Mouse (Mus musculus): ENCODE measurements around the gene Srcap.
"Not testable (repeated sequence)": the region's sequence is repeated elsewhere in the genome, so short reads cannot be mapped to it uniquely, and the experiment has no call there.

The Srcap gene

GRCm38 (mm10) chr7:127511808-127512230 lies at the start of gene Srcap:
Gene Srcap (plus strand): TSS chr7:127511983.
- peak; percentile 97 to 98 for DNase-seq

DNA sequence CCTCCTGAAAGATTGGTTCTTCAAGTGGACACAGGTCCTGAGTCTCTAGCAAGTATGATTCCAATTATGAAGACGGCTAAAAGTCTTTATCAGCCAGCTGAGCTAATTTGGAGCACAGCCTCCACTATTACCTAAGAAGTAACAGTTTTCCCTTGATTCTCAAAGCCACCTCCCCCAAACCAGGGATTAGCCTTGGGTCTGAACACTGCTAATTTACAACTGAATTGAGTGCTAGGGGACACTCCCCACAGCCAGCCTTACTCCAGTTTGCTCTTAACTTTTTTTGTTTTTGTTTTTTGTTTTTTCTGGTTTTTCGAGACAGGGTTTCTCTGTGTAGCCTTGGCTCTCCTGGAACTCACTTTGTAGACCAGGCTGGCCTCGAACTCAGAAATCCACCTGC lies 46.6 kb upstream of the Srcap start:
- DNase-seq = no peak

- DNase-seq = not testable (repeated sequence)
Measured at GRCm38 (mm10) chr7:127465670-127466069, 46.1 kb upstream of the Srcap start.

- no peak for DNase-seq
Measured at GRCm38 (mm10) chr7:127466606-127467005, 45.2 kb upstream of the Srcap start.

GRCm38 (mm10) chr7:127470011-127470715 lies 41.6 kb upstream of the Srcap start:
- DNase-seq = no peak

GRCm38 (mm10) chr7:127470743-127471645 lies 40.8 kb upstream of the Srcap start:
- DNase-seq = peak; percentile 95 to 97

DNA sequence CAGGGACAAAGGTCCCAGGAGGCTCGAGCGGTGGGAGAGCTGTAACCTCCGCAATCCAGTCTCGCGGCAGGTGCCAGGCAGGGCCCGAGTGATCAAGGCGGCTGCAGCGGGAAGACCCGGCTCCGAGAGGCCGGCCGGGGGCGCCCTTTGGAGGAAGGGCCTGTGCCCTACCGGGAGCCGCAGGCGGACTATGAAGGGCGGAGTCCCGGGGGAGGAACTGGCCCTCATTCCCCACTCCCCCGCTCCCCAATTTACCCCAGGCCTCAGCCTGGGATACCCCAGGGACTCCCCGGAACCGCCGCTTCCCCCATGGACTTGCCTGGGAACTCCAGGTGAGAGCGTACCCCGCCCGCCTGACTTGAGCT lies 40.2 kb upstream of the Srcap start:
- DNase-seq = no peak

GRCm38 (mm10) chr7:127472060-127472459 lies 39.7 kb upstream of the Srcap start:
- DNase-seq = no peak

- DNase-seq = no peak
Measured at GRCm38 (mm10) chr7:127473705-127474104, 38.1 kb upstream of the Srcap start.

- DNase-seq = no peak
Measured at GRCm38 (mm10) chr7:127474378-127475070, 37.3 kb upstream of the Srcap start.

- no peak for DNase-seq
Measured at GRCm38 (mm10) chr7:127475186-127475740, 36.5 kb upstream of the Srcap start.

GRCm38 (mm10) chr7:127476336-127476735 lies 35.4 kb upstream of the Srcap start:
- DNase-seq = peak; percentile 29 to 44

GRCm38 (mm10) chr7:127476855-127477254 lies 34.9 kb upstream of the Srcap start:
- DNase-seq = no peak

DNA sequence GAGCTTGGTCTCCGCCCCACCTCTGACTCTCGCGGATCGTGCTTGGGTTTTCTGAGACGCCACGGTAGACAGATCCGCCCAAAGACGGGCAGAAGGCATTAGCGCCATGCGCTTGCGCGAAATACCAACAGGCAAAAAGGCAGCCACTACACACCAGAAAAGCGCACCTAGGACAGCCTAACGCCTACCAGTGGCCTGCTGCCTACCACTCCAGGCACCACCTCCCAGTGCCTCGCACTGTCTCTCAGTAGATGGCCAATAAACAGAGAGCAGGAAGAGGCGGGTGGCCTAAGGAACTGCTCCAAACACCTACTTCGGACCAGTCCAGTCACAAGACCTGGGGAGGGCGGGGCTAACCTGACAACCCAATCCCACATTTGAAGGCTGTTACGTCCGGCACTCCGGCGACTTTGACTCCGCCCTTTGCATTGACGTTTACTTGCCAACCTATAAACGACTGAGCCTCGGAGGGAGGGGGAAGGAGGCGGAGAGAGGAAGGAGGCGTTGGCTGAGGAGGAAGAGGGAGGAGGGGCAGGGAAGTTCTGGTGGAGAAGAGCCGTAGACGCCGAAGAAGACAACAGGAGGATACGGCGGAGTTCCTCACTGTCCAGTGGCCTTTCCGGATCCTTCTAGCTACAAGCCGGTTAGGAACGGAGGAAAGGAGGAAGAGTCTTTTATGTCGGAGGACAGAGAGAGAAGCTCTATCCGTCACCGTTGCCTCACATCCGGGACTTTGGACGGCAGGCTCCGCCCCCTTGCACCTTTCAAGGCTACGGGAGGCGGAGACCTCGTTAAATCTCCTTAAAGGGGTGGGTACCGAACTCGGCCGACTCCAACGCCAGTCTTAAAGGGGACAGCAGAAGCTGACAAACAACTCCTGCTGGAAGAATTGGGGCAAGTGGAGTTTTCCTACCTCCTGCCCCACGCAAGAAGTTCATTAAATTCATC lies 33.8 kb upstream of the Srcap start:
- peak; percentile 100 for DNase-seq

DNA sequence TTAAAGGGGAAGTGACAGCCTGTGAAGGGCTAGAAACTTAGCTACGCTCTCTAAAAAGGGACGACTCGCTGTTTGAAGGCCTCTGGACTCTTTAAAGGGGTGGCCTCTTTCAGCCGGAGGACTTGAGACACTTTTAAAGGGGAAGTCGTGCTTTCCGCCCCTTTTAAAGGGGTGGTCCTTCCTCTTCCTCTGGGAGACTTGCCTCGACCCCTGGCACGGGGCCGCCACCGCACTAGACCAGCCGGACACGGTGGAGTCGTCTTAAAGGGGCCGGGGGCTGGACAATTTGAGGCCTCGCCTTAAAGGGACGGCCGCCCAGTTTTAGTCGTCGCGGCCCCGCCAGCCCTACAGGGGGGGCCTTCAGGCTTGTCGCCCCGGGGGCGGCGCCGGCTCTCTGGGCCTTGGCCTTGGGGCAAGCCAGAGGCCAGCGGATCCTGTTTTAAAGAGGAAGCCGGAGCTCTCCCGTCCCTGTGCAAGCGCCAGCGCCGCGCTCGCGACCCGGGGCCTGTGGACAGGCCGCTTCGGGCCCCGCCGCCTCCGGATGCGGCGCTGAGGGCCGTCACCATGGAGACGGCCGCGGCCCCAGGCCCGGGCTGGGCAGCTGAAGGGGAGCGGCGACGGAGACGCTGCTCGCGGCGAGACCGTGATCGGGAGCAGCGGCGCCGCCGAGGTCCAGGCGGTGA lies 33.0 kb upstream of the Srcap start, which contains the start of gene Fbrs:
TSS of gene Fbrs (plus strand) at position 565 of the 683 bp plus-strand sequence.
- peak; percentile 97 to 98 for DNase-seq

DNA sequence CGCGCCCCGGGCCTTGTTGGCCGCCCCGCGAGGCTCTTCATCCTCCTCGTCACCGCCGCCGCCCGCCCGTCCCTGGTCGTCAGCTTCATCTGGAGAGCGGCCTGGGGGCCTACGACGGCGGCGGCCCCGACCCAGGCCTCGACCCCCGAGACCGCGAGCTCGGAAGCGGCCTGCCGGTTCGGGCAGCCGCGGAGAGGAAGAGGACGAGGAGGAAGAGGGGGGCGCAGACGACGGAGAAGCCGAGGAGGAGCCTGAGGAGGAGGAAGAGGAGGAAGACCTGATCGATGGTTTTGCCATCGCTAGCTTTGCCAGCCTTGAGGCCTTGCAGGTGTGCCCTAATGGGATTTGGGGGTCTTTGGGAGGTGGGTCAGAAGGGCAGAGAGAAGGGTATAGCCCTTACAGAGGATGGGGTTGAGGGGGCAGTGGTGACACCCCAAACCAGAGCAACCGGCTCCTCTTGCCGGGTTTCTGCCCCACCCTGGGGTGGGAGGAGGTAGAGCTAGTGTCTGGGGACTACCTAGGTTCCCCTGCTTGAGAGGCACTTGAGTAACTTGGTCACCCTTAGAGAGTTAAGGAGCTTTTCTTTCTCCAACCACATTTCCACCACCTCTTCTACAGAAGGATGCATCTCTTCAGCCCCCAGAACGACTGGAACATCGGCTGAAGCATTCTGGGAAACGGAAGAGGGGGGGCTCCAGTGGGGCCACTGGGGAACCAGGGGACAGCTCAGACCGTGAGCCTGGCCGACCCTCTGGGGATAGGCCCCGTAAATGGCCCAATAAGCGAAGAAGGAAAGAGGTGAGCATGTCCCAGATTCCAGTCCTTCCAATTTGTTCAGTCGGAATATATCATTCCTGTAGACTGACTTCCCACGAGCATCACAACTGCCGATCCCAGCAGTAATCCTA lies 32.2 kb upstream of the Srcap start:
- no peak for DNase-seq

GRCm38 (mm10) chr7:127480321-127480720 lies 31.5 kb upstream of the Srcap start:
- no peak for DNase-seq

- DNase-seq = no peak
Measured at GRCm38 (mm10) chr7:127485416-127485815, 26.4 kb upstream of the Srcap start.

GRCm38 (mm10) chr7:127488364-127488763 lies 23.4 kb upstream of the Srcap start:
- not testable (repeated sequence) for DNase-seq

DNA sequence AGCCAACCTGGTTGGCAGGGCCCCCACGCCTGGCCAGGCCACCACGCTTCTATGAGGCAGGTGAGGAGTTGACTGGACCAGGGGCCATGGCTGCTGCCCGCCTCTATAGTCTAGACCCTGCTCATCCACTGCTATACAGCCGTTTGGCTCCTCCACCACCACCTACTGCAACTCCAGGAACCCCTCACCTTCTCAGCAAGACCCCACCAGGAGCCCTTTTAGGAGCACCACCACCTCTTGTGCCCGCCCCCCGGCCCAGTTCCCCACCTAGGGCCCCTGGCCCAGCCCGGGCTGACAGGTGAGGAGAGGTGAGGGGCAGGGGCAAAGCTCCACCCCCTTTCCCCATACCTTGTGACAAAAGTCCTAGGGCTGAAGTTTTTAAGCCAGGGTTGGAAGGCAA lies 21.8 kb upstream of the Srcap start:
- no peak for DNase-seq
